Mouse (Mus musculus) hindbrain, embryonic 12.5 days (tissue): ENCODE data around the gene Lemd1. TPM values are rescaled to one million over a fixed set of nuclear protein-coding genes. Genes with fewer than 3 reads are reported as not detected.

Source experiments
- ATAC-seq: fragments of 200-750 bp; cut with Nextera tagmentation; 2 replicates; pipeline ENCODE4 v1.8.0; 2017; ENCODE audit warnings: moderate TSS enrichment; ENCODE audit not compliant: low FRiP score
- H3K27ac ChIP-seq: fragments of 300-500 bp; sonication (generic); 2 replicates; pipeline ENCODE4 v1.5.1; 2016; ENCODE audit warnings: mild to moderate bottlenecking
- H3K27me3 ChIP-seq: fragments of 300-500 bp; sonication (generic); 2 replicates; pipeline ENCODE4 v1.6.1; 2016; ENCODE audit warnings: mild to moderate bottlenecking
- H3K36me3 ChIP-seq: fragments of 300-500 bp; sonication (generic); 2 replicates; pipeline ENCODE4 v1.6.1; 2016; ENCODE audit warnings: mild to moderate bottlenecking
- H3K4me1 ChIP-seq: fragments of 300-500 bp; sonication (generic); 2 replicates; pipeline ENCODE4 v1.6.1; 2016
- H3K4me2 ChIP-seq: fragments of 300-500 bp; sonication (generic); replicated peaks from 2 replicates; pipeline ENCODE4 v1.6.1; 2016; ENCODE audit warnings: mild to moderate bottlenecking
- H3K4me3 ChIP-seq: fragments of 300-500 bp; sonication (generic); 2 replicates; pipeline ENCODE4 v1.5.1; 2016; ENCODE audit warnings: mild to moderate bottlenecking
- H3K9ac ChIP-seq: fragments of 300-500 bp; sonication (generic); 2 replicates; pipeline ENCODE4 v1.6.1; 2016; ENCODE audit warnings: mild to moderate bottlenecking, moderate library complexity
- H3K9me3 ChIP-seq: fragments of 300-500 bp; sonication (generic); replicated peaks from 2 replicates; pipeline ENCODE4 v1.6.1; 2016; ENCODE audit warnings: mild to moderate bottlenecking
- WGBS: fragments of 180-500 bp; shearing (Covaris S2); methylation state at CpG from one replicate; pipeline ENCODE4 v1.1.7; 2016; 5-methylcytosine and 5-hydroxymethylcytosine counted together
- polyA plus RNA-seq: library from polyadenylated mRNA; unstranded; fragments of >200 nt; fragmentation: Nextera tagmentation; extraction: Ambion mirVana; gene quantifications from 2 replicates; pipeline ENCODE4 v1.2.1, GENCODE M21; 2016

Gene Lemd1
- polyA plus RNA-seq, 1 experiment from 2014 or later, result 10.8 TPM

GRCm38 (mm10) chr1:132195100-132195499, 3.9 kb downstream of the Lemd1 start:
- H3K27me3 ChIP-seq, result peaks cover 12% of the 10 kb centered on the region; the same call in 1 of the 2 replicates
- H3K4me3 ChIP-seq, result no peak overlapping the region
- no peak for ATAC-seq
- H3K36me3 ChIP-seq, result no peaks in the 10 kb centered on the region
- no peak overlapping the region; the same call in 1 of the 2 replicates for H3K27ac ChIP-seq
- H3K9me3 ChIP-seq, result no peaks in the 10 kb centered on the region
- peaks cover 83% of the 10 kb centered on the region for H3K4me1 ChIP-seq
- peak overlapping the region; percentile 52; the same call in 1 of the 2 replicates for H3K9ac ChIP-seq
- 43% methylated on average over 9 of the region's 9 CpGs for WGBS
- peak overlapping the region; percentile 69 for H3K4me2 ChIP-seq

GRCm38 (mm10) chr1:132195681-132196080, 4.5 kb downstream of the Lemd1 start:
- Histone ChIP-seq H3K27ac (peak overlapping the region; percentile 44; the same call in 1 of the 2 replicates), H3K27me3 (peaks cover 10% of the 10 kb centered on the region; the same call in 1 of the 2 replicates), H3K9me3 (no peaks in the 10 kb centered on the region), H3K4me2 (peak overlapping the region; percentile 69), H3K9ac (peak overlapping the region; percentile 52), H3K36me3 (no peaks in the 10 kb centered on the region), H3K4me3 (no peak overlapping the region), H3K4me1 (peaks cover 89% of the 10 kb centered on the region)
- no peak for ATAC-seq
- 43% methylated on average over 5 of the region's 5 CpGs for WGBS

- no peak overlapping the region for H3K4me3 ChIP-seq
- no peak for ATAC-seq
- WGBS, result 18% methylated on average over 7 of the region's 7 CpGs
- peaks cover 95% of the 10 kb centered on the region for H3K4me1 ChIP-seq
- H3K9ac ChIP-seq, result 0 out of 2 replicates have a peak overlapping the region, but pooled peaks have one; percentile 52
- no peaks in the 10 kb centered on the region for H3K36me3 ChIP-seq
- H3K9me3 ChIP-seq, result no peaks in the 10 kb centered on the region
- no peak overlapping the region for H3K27ac ChIP-seq
- peak overlapping the region; percentile 69 for H3K4me2 ChIP-seq
- H3K27me3 ChIP-seq, result peaks cover 8% of the 10 kb centered on the region; the same call in 1 of the 2 replicates
These were observed 5.1 kb downstream of the Lemd1 start for GRCm38 (mm10) chr1:132196337-132196736.

- Histone ChIP-seq H3K4me2 (peak overlapping the region; percentile 69), H3K4me1 (peaks cover 97% of the 10 kb centered on the region), H3K9me3 (no peaks in the 10 kb centered on the region), H3K27me3 (peaks cover 8% of the 10 kb centered on the region; the same call in 1 of the 2 replicates), H3K4me3 (no peak overlapping the region), H3K9ac (no peak overlapping the region), H3K27ac (0 out of 2 replicates have a peak overlapping the region, but pooled peaks have one; percentile 19), H3K36me3 (no peaks in the 10 kb centered on the region)
- 4% methylated on average over 9 of the region's 9 CpGs for WGBS
- ATAC-seq, result no peak
These were observed 6.4 kb downstream of the Lemd1 start for GRCm38 (mm10) chr1:132197666-132198065.

DNA sequence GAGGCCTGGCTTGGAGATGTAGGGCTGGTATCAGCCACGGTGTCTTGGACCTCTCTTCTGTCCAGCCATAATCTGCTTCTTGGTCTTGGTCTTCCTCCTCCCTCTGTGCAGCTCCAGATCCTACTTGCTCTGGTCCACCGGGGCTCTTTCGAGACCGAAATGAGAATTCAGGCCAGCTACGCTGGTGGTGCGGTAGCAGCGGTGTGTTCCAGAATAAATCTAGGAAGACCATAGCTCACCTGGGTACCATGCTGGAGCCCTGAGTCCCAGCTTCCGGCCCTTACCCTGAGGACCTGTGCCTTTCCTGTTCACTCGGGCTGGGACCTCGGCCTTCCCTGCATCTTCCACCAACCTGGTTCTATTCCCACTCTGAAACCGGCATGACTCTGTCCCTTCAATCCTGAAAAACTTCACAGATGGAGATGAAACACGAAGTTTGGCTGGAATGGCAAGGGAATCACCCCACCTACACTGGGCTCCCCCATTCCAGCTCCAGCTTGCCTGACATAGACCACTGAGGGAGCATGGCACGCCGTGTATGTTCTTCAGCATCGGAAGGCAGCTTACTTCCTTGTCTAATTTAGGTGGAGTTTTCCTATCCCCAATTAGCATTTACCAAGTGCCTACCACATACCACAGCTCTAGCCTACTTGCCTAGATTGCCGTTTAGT, 7.3 kb downstream of the Lemd1 start:
- peaks cover 8% of the 10 kb centered on the region; the same call in 1 of the 2 replicates for H3K27me3 ChIP-seq
- H3K4me1 ChIP-seq, result peaks cover 88% of the 10 kb centered on the region
- no peak for ATAC-seq
- H3K9me3 ChIP-seq, result no peaks in the 10 kb centered on the region
- no peak overlapping the region for H3K4me2 ChIP-seq
- H3K4me3 ChIP-seq, result no peak overlapping the region
- WGBS, result 83% methylated on average over 16 of the region's 16 CpGs
- H3K36me3 ChIP-seq, result no peaks in the 10 kb centered on the region
- peak overlapping the region; percentile 35; the same call in 1 of the 2 replicates for H3K27ac ChIP-seq
- no peak overlapping the region for H3K9ac ChIP-seq

DNA sequence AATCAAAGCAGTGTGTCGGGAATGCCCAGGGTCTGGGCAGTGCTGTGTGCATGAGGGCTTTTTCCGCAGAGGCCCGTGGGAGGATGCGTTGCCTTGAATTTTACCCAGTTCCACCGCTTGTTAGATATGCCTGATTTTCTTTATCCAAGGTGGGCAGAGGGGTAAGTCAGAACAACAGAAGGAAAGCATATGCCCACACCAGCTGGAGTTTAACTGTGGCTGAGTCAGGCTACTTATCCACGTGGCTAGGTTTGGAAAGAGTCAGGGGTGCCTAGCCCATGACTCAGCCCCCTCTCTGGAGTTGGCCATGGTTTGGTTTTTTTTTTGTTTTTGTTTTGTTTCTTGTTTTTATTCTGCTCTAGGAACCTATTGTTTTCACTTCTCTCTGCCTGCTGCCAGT, 8.0 kb downstream of the Lemd1 start:
- Histone ChIP-seq H3K27ac (peak overlapping the region; percentile 80), H3K4me1 (peaks cover 81% of the 10 kb centered on the region), H3K9me3 (no peaks in the 10 kb centered on the region), H3K4me2 (no peak overlapping the region), H3K27me3 (peaks cover 8% of the 10 kb centered on the region; the same call in 1 of the 2 replicates), H3K4me3 (no peak overlapping the region), H3K9ac (no peak overlapping the region), H3K36me3 (no peaks in the 10 kb centered on the region)
- no peak for ATAC-seq
- WGBS, result 70% methylated on average over 6 of the region's 6 CpGs

GRCm38 (mm10) chr1:132199934-132200333, 8.7 kb downstream of the Lemd1 start:
- H3K27ac ChIP-seq, result peak overlapping the region; percentile 80
- peak overlapping the region; percentile 42 for H3K4me2 ChIP-seq
- H3K9ac ChIP-seq, result peak overlapping the region; percentile 38; the same call in 1 of the 2 replicates
- ATAC-seq, result no peak
- no peaks in the 10 kb centered on the region for H3K9me3 ChIP-seq
- WGBS, result 17% methylated on average over 12 of the region's 12 CpGs
- peaks cover 74% of the 10 kb centered on the region for H3K4me1 ChIP-seq
- no peaks in the 10 kb centered on the region for H3K36me3 ChIP-seq
- H3K27me3 ChIP-seq, result peaks cover 8% of the 10 kb centered on the region; the same call in 1 of the 2 replicates
- H3K4me3 ChIP-seq, result 0 out of 2 replicates have a peak overlapping the region, but pooled peaks have one; percentile 26

DNA sequence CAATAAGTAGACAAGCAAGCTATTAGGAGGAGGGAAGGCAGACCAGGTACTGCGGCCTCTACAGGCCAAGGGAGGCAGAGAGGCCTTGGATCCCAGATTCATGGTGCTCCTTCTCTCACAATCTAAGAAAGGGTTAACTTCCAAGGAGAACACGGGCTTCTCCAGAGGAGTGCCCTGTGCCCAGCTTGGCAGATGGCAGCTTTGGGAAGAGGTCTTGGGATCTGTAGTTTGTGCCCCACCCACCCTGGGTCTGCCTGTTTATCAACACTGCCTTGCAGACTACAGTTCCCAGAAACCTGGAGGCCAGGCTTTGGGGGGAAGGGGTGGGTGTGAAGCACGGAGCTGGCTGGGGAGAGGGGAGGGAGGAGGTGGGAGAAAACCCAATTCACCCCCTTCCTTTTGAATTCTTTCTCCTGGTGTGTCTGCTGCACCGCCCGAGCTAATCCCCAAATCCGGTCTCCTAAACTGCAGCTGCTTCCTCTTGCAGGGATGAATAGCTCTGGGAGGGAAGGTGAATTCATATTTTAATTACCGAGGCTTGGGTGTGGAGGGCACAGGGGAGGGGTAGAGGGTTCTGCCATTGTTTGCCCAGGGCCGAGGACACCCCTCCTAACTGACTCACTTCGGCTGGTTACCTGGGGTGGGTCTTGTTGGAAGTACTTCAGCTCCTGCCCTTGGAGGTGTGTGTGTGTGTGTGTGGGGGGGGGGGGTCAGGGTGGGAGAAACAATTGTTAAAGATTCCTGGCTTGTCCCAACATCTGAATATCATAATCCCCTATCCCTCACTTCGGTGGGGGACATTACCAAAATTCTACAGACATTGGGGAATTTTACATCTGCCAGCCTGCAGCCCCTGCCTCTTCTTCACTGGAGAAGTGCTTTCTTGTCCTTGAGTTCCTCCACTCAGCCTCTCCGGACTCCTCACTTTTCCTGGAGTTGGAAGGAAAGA, 9.6 kb downstream of the Lemd1 start:
- 13% methylated on average over 9 of the region's 11 CpGs for WGBS
- peak overlapping the region; percentile 49 for H3K9ac ChIP-seq
- H3K36me3 ChIP-seq, result no peaks in the 10 kb centered on the region
- H3K4me3 ChIP-seq, result peak overlapping the region; percentile 26
- ATAC-seq, result peak; percentile 79
- peak overlapping the region; percentile 80 for H3K27ac ChIP-seq
- peaks cover 66% of the 10 kb centered on the region for H3K4me1 ChIP-seq
- H3K27me3 ChIP-seq, result peaks cover 5% of the 10 kb centered on the region; the same call in 1 of the 2 replicates
- no peaks in the 10 kb centered on the region for H3K9me3 ChIP-seq
- H3K4me2 ChIP-seq, result peak overlapping the region; percentile 42

DNA sequence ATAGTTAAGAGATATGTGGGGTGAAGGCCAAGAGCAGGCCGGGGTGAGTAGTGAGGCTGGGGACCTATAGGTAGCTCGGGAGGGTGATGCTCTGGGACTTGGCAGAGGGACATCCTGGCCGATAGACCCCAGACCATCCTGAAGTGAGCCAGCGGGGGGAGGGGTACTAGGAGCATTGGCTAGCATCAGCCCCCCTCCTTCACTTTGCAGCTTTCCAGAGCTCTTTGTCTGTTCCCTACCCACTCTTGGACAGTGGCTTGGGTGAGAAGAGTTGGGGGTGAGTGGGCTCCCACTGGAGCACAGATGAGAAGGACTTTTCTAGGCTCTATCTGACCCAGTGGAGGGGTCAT, 10.3 kb downstream of the Lemd1 start:
- Histone ChIP-seq H3K36me3 (no peaks in the 10 kb centered on the region), H3K9me3 (no peaks in the 10 kb centered on the region), H3K27me3 (0 out of 2 replicates have a peak, but pooled peaks cover 4% of the 10 kb centered on the region), H3K4me3 (peak overlapping the region; percentile 26), H3K4me2 (peak overlapping the region; percentile 42), H3K4me1 (peaks cover 66% of the 10 kb centered on the region), H3K27ac (peak overlapping the region; percentile 80), H3K9ac (peak overlapping the region; percentile 49)
- no peak for ATAC-seq
- WGBS, result 20% methylated on average over 4 of the region's 4 CpGs

DNA sequence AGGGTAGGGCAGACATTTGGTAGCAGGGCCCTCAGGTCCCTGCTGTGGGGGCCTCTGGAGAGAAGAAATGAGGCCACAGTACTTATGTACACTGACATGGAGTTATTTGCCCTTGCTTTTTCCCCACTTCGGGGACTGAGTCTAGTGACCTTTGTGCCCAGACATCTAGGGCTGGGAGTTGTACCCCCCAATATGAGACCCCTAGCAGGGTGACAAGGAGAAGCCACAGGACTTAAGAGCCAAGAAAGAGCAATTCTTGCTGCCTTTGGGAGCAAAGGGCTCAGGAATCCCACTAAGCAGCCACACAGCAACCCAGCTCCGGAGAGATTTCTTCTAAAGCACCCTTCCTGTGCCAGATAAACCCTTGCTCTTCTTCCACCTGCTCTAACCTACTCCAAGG, 10.7 kb downstream of the Lemd1 start:
- H3K4me2 ChIP-seq, result peak overlapping the region; percentile 42; the same call in 1 of the 2 replicates

GRCm38 (mm10) chr1:132202771-132203170, 11.5 kb downstream of the Lemd1 start:
- ATAC-seq, result no peak
- H3K9ac ChIP-seq, result no peak overlapping the region
- no peaks in the 10 kb centered on the region for H3K36me3 ChIP-seq
- 96% methylated on average over 5 of the region's 5 CpGs for WGBS
- H3K4me3 ChIP-seq, result no peak overlapping the region
- no peaks in the 10 kb centered on the region for H3K9me3 ChIP-seq
- H3K27me3 ChIP-seq, result 0 out of 2 replicates have a peak, but pooled peaks cover 4% of the 10 kb centered on the region
- peaks cover 64% of the 10 kb centered on the region for H3K4me1 ChIP-seq
- no peak overlapping the region for H3K4me2 ChIP-seq
- no peak overlapping the region for H3K27ac ChIP-seq

More for the DNA sequence above, 10.7 kb downstream of the Lemd1 start:
- no peak for ATAC-seq
- Histone ChIP-seq H3K4me3 (no peak overlapping the region), H3K27ac (peak overlapping the region; percentile 30; the same call in 1 of the 2 replicates), H3K9ac (no peak overlapping the region), H3K27me3 (0 out of 2 replicates have a peak, but pooled peaks cover 4% of the 10 kb centered on the region), H3K4me1 (peaks cover 64% of the 10 kb centered on the region), H3K9me3 (no peaks in the 10 kb centered on the region), H3K36me3 (no peaks in the 10 kb centered on the region)
- WGBS, result 63% methylated on average over 2 of the region's 2 CpGs

DNA sequence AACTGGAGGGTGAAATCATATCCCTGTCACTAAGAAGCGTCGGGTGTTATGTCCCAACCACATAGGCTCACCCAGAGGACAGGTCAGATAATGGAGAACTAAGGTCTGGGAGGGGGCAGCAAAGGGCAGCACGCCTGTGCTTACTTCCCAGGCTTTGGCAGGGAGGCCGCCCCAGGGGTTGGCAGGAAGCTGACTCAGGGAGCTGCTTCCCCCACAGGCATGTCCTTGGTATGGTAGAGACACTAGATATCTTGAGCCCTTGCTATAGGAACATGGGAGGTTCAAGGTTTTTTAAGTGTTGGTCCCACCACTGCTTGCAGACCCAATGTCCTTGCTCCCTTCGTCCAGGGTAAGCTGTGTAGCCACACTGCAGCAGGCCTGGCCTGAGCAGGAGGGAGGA, 14.7 kb downstream of the Lemd1 start:
- Histone ChIP-seq H3K4me3 (no peak overlapping the region), H3K4me1 (peaks cover 64% of the 10 kb centered on the region), H3K36me3 (no peaks in the 10 kb centered on the region), H3K4me2 (no peak overlapping the region), H3K9ac (0 out of 2 replicates have a peak overlapping the region, but pooled peaks have one; percentile 14), H3K9me3 (no peaks in the 10 kb centered on the region), H3K27ac (peak overlapping the region; percentile 31; the same call in 1 of the 2 replicates), H3K27me3 (no peaks in the 10 kb centered on the region; the same call in 1 of the 2 replicates)
- ATAC-seq, result no peak
- WGBS, result 62% methylated on average over 5 of the region's 5 CpGs
